Mouse (Mus musculus) kidney, adult 2 months (tissue): ENCODE measurements around the gene Rad23a.

Source experiments
- CTCF ChIP-seq: fragments of 200-500 bp; conservative IDR thresholded peaks from 2 replicates; pipeline ENCODE4 v1.5.1; 2011; ENCODE audit warnings: low read depth, mild to moderate bottlenecking, control low read depth, low read length, moderate library complexity, mixed read lengths; ENCODE audit not compliant: insufficient read depth, insufficient read length
- POLR2A ChIP-seq: fragments of 200-500 bp; IDR thresholded peaks from one replicate; pipeline ENCODE4 v1.6.1; 2011; ENCODE audit warnings: low read depth, low read length, control low read depth

DNA sequence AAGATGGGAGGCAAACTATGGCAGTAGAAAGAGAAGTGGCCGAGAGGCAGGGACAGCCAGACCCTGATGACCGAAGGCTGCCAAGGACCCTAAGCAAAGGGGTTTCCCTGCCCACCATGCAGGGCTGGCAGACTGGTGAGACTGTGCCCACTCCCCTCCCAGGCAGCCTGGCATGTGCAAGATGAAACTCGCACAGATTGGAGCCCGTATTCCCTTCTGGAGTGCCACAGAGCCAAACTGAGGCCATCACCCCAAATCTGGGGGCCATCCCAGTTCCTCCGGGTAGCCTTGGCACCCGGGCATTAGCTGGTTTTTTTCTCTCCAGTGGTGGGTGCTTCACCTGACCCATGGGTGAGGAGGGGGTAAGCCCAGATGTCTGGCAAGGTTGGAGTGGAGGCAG is 42.5 kb downstream of the Rad23a start:
- TF ChIP-seq CTCF (no peak), POLR2A (no peak)
